Mouse (Mus musculus): ENCODE data around the gene Pde4b. TPM values are rescaled to one million over a fixed set of nuclear protein-coding genes. Genes with fewer than 3 reads are reported as not detected.

Pde4b gene
- polyA plus RNA-seq, 1 experiment from 2014 or later = 2.5 TPM

DNA sequence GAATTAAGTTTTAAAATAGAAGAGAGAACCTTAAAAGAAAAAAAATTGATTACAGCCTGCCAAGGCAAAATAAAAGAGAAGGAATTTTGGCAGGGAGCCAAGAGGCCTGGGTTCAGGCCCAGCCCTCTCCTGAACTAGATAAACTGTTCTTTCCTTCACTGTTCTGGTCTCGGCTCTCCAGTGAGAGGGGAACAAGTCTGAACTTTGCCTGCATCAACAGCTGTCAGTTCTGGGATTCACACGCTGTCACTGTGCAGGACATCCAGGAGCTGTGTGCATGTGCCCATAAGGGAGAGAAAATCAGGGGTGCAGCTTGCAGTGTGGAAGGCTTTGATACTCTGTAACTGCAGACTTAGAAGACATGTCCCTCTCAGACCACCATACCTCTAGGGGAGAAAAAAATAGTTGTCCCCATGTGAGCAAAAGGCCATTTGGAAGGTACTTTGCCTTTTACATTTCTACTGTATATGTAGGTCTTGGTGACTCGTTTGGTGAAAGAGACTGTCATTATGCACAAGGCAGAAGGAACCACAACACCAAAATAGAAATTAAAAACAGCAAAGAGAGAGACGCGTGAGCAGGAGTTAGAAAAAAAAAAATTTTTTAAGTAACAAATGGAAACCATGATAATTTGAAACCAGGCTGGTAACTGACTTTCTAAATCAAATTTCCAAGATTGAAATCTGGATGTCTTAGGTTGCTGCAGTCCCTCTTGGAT is 352.2 kb downstream of the Pde4b start:
- ATAC-seq (no peak), DNase-seq (ENCODE audit: low read depth, low spot score) (no peak)
- CTCF ChIA-PET = interaction anchor here (1.2 kb wide), 1 partner anchor 10 kb away, joined by 4 read pairs; no protein-coding TSS in a partner anchor
- no peak for TF ChIP-seq CTCF (IDR thresholded peaks at IDR 0.05)
- POLR2A ChIA-PET = no interaction called here
- in situ Hi-C loops (cut with MboI; ENCODE audit: low pct_unique_long_range_greater_than_20kb) = no loop called here
- no peaks in the 10 kb centered on the region for H3K27me3 ChIP-seq

DNA sequence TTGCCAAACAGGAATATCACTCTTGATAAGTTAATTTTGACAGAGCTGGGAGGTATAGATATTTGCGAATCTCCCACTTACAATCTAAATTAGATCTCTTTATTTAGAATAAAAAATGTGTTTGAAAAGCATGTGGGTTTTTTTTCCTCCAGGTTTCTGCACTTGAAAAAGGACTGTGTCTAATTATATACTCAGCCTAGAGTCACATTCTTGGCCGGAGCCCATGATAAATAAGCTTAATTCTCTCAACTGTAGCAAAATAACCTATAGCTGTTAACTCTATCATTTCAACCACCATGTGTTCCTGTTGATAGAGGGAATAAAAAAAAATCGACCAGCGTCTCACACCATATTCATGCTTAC is 352.8 kb downstream of the Pde4b start:
- DNase-seq (ENCODE audit: low read depth, low spot score) = no peak
- no peak for TF ChIP-seq CTCF (IDR thresholded peaks at IDR 0.05)
- POLR2A ChIA-PET = no interaction called here
- in situ Hi-C loops (cut with MboI; ENCODE audit: low pct_unique_long_range_greater_than_20kb) = no loop called here
- ATAC-seq = no peak
- CTCF ChIA-PET = interaction anchor here (1.2 kb wide), 1 partner anchor 10 kb away, joined by 4 read pairs; no protein-coding TSS in a partner anchor
- no peaks in the 10 kb centered on the region for H3K27me3 ChIP-seq

DNA sequence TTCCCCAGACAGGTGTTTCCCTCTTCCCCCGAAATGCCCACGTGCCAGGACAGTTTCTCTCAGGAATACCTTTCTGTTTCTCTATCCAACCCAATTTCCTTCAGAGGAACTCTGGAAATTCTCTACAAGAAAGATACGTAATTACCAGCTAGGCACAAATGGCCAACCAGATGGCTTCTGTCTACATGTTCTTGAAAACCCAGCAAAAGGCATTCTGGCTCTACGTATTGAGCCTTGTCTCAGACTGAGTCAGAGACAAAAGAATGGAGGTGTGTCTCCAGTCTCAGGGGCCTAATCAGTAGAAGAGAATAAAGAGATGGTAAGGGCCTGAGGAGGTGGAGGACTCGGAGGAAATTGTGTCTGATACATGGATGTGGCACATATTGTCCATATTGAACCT is 356.2 kb downstream of the Pde4b start:
- ChIA-PET POLR2A (no interaction called here), CTCF (no interaction called here)

DNA sequence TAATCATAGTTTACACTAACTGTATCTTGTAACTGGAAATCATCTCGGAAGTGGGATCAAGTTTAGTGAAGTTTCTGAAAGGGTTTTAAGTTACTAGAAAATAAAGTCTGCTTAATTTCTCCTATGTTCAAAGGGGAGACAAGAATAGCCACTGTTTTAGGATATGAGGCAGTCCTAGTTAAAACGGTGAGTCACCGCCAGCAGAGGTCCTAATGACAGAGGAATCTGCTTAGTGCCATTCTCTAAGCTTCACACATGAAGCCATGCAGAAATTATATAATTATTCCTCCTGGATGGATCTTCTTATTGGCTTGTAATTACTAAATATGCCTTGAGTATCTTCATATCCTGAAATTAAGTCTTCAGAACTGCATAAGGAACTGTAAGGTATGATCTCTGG is 357.2 kb downstream of the Pde4b start:
- ChIA-PET CTCF (interaction anchor here (1.4 kb wide), 1 partner anchor 19 kb away, joined by 4 read pairs; no protein-coding TSS in a partner anchor), POLR2A (no interaction called here)
- H3K27me3 ChIP-seq = no peaks in the 10 kb centered on the region
- no peak for DNase-seq (ENCODE audit: low read depth, low spot score)
- in situ Hi-C loops (cut with MboI; ENCODE audit: low pct_unique_long_range_greater_than_20kb) = no loop called here
- no peak for ATAC-seq
- no peak for TF ChIP-seq CTCF (IDR thresholded peaks at IDR 0.05)

More for the DNA sequence above, 356.2 kb downstream of the Pde4b start:
- in situ Hi-C loops (cut with MboI; ENCODE audit: low pct_unique_long_range_greater_than_20kb) = no loop called here
- no peak for ATAC-seq
- H3K27me3 ChIP-seq = no peaks in the 10 kb centered on the region
- TF ChIP-seq CTCF (IDR thresholded peaks at IDR 0.05) = no peak
- no peak for DNase-seq (ENCODE audit: low read depth, low spot score)

DNA sequence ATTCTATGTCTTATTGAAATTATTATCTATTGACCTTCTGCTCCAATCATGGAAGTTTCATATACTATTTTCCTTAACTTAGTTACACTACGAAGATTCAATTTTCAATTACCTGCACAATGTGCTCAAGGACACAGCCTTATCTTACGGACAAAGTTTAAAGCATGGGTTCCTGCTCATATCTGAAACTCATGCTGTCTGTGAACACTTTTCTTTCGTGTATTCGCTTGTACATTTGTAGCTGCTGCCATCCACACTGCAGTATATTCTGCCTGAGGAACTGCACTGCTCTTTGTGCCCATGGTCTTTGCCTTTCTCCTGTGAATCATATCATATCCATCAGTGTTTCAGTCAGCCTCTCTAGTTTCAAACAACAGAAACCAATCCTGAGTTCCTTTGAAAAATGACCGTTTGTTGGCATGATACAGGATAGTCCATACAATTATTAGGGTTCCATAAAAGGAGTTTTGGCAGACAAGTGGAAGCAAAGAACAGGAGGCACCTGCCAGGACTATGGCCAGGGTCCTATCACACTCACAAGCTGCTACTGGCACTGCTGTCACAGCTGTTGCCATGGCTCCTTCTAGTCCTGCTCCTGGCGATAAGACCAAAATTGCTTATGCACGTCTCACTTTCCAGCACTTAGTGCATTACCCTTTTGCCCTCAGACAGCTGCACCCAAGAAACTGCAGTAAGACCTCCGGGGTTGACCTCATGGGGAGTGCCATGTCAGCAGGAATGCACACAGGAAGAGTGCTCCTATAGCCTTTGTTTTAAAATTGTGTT is 359.0 kb downstream of the Pde4b start:
- CTCF ChIA-PET = no interaction called here
- DNase-seq (ENCODE audit: low read depth, low spot score) (no peak), ATAC-seq (no peak)
- H3K27me3 ChIP-seq = no peaks in the 10 kb centered on the region
- POLR2A ChIA-PET = no interaction called here
- TF ChIP-seq CTCF (IDR thresholded peaks at IDR 0.05) = no peak
- in situ Hi-C loops (cut with MboI; ENCODE audit: low pct_unique_long_range_greater_than_20kb) = no loop called here

DNA sequence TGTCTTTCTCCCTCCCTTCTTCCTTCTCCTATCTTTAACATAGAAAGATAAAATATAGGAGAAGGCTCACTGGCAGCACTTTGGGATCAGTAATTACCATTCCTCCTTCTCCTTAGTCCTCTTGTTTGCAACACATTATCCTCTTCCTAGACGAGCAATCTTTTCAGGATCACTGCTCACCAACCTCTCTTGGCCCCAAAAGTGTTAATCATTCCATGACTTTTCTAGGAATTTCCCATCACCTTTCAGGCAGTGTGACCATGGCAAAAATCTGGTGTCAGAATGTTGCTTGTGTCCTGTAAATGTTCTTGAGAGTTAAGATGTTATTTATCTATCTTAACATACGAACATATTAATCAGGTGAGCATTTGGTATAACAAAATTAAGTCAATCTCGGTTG is 369.1 kb downstream of the Pde4b start:
- in situ Hi-C loops (cut with MboI; ENCODE audit: low pct_unique_long_range_greater_than_20kb) = no loop called here
- no peak for ATAC-seq
- ChIA-PET CTCF (no interaction called here), POLR2A (no interaction called here)
- no peak for TF ChIP-seq CTCF (IDR thresholded peaks at IDR 0.05)
- DNase-seq (ENCODE audit: low read depth, low spot score) = no peak
- no peaks in the 10 kb centered on the region for H3K27me3 ChIP-seq

DNA sequence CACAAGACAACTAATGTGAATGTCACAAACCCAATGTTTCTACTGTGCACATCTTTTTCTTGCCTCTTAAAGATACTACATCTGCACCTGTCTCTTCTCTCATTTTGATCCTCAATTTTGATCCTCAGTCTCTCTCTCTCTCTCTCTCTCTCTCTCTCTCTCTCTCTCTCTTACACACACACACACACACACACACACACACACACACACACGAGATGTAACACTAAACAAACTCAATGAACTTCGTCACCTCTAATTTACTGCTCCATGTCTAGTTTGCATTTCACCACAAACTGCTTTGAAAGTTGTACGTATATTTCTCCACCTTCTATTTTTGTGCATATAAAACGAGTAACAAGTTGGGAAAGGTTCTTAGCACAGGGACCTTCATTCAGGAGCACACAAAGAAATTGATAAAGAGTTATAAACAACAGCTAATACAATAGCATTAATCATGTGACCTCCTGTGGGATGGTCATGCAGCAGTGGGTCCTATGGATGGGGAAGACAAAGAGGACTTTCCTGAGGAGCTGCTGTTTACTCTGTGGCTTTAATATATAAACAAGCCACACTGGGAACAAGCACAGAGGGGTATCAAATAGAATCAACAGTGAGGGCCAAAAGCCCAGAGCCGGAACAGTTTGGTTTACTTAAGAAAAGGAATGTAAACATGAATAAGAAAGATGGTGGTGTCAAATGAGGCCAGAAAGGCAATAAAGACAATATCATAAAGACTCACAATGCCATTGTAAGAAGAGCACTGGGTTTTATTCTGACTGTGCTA is 372.1 kb downstream of the Pde4b start:
- no peaks in the 10 kb centered on the region for H3K27me3 ChIP-seq
- in situ Hi-C loops (cut with MboI; ENCODE audit: low pct_unique_long_range_greater_than_20kb) = no loop called here
- DNase-seq (ENCODE audit: low read depth, low spot score) (no peak), ATAC-seq (no peak)
- POLR2A ChIA-PET = no interaction called here
- CTCF ChIA-PET = no interaction called here
- TF ChIP-seq CTCF (IDR thresholded peaks at IDR 0.05) = no peak

DNA sequence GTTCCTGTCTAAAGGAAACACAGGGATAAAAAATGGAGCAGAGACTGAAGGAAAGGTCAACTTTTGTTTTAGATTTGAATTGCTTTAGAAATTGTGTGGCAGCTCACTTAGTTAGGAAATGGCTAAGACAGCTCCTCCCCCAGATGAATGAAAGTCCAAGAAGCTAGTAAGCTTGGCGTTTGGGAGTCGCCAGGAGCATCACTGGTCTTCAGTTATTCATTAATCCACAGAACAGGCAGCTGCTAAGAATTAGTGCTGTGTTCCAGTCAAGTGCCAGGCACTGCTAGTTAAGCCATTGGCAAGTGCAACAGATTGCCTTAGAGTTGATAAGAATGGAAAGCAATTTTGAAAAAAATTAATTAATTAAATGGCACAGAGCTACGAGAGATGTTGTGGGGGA is 390.8 kb downstream of the Pde4b start:
- ChIA-PET POLR2A (interaction anchor here (0.5 kb wide), 1 partner anchor 1468 kb away, joined by 3 read pairs; no protein-coding TSS in a partner anchor), CTCF (interaction anchor here (0.9 to 1.4 kb wide), 2 partner anchors 8 to 251 kb away, joined by 4 read pairs; no protein-coding TSS in a partner anchor)
- DNase-seq (ENCODE audit: low read depth, low spot score) (no peak), ATAC-seq (peak; percentile 54)
- in situ Hi-C loops (cut with MboI; ENCODE audit: low pct_unique_long_range_greater_than_20kb) = loop anchor here (25.0 kb wide), 1 partner anchor 484 kb away; no protein-coding TSS in a partner anchor
- no peaks in the 10 kb centered on the region for H3K27me3 ChIP-seq
- TF ChIP-seq CTCF (IDR thresholded peaks at IDR 0.05) = no peak

DNA sequence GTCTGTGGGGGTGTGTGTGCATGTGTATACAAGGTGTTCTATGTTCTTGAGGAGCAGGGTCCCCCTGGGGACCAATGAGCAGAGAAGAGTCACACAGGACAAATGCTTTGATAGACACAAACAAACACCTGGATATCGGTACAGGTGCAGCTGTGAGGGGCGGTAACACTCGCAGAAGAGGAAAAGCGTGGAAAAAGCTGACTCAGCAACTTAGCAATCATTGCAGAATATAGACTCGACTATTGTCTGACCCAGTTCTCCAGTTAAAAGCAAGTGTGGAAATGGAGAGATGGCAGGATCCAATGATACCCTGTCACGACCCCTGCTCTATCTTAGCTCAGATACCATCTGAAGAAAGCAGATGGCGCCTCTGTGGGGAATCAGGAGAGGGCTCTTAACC is 391.5 kb downstream of the Pde4b start:
- ChIA-PET CTCF (no interaction called here), POLR2A (no interaction called here)
- in situ Hi-C loops (cut with MboI; ENCODE audit: low pct_unique_long_range_greater_than_20kb) = loop anchor here (25.0 kb wide), 1 partner anchor 483 kb away; no protein-coding TSS in a partner anchor
- no peaks in the 10 kb centered on the region for H3K27me3 ChIP-seq
- ATAC-seq (no peak), DNase-seq (ENCODE audit: low read depth, low spot score) (no peak)
- no peak for TF ChIP-seq CTCF (IDR thresholded peaks at IDR 0.05)

DNA sequence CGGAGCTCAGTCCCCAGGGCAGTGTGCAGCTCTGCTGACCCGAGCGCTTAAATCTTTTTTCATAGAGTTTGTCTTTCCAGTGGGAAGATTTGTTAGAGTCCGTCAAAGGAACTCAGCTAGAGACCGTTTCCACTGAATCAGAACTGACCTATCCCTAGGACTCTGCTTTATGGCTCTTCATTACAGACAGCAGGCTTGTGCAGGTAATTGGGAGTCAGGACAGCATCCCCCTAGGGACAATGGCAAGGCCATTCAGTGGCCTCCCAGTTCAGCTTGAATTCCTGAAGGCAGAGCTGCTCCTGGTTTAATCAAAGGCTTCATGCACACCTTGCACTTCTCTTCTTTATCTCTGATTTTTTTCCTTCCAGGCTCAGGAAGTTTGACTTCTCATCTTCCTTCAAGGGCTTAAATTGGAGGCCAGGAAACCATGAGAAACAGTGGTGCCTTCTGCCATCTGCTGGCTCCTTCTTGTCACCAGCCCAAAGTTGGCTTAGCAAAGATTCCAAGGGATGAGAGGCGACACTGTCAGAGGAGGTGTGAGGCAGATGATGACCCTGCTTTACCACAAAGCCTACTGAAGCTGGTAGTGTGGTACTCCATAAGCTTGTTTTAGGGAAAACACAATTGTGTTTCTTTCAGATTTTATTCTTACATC is 393.6 kb downstream of the Pde4b start:
- no peak for DNase-seq (ENCODE audit: low read depth, low spot score)
- TF ChIP-seq CTCF (IDR thresholded peaks at IDR 0.05) = peak; percentile 51
- ChIA-PET POLR2A (no interaction called here), CTCF (interaction anchor here (0.8 to 0.9 kb wide), 2 partner anchors 166 to 254 kb away, joined by 3 read pairs; no protein-coding TSS in a partner anchor)
- no peak for ATAC-seq
- in situ Hi-C loops (cut with MboI; ENCODE audit: low pct_unique_long_range_greater_than_20kb) = loop anchor here (5.0 to 25.0 kb wide), 3 partner anchors 154 to 481 kb away; no protein-coding TSS in a partner anchor
- no peaks in the 10 kb centered on the region for H3K27me3 ChIP-seq
